Mouse (Mus musculus) spleen, adult 2 months (tissue): ENCODE measurements at regions not wholly inside any gene's neighbourhood (a gene's known extent, or its start where the extent isn't known, plus 50 kb on each side); places are given as distances from the start of the nearest gene placed in this dataset.

ENCODE experiments used
- DNase-seq, 2 experiments: peaks; one replicate each; pipeline versions ENCODE4 v3.0.0 to v3.0.0-alpha.2; 2012 to 2021; ENCODE audit warnings: low spot score in 2 of 2, low read depth in 1 of 2
- H3K27ac ChIP-seq: fragments of 200-500 bp; 2 replicates; pipeline ENCODE4 v1.5.1; 2012; ENCODE audit warnings: low read length, inconsistent platforms; ENCODE audit not compliant: insufficient read depth
- H3K27me3 ChIP-seq: fragments of 200-500 bp; 2 replicates; pipeline ENCODE4 v1.6.1; 2012; ENCODE audit warnings: mild to moderate bottlenecking, moderate library complexity, low read length, inconsistent platforms; ENCODE audit not compliant: control insufficient read depth, insufficient read depth
- H3K36me3 ChIP-seq: fragments of 200-500 bp; 2 replicates; pipeline ENCODE4 v1.6.1; 2012; ENCODE audit warnings: mild to moderate bottlenecking, low read length, inconsistent platforms; ENCODE audit not compliant: control insufficient read depth, insufficient read depth
- H3K4me1 ChIP-seq: fragments of 200-500 bp; 2 replicates; pipeline ENCODE4 v1.6.1; 2011; ENCODE audit warnings: inconsistent platforms; ENCODE audit not compliant: control insufficient read depth, insufficient read depth, insufficient read length
- H3K4me3 ChIP-seq: fragments of 200-500 bp; 2 replicates; pipeline ENCODE4 v1.5.1; 2011; ENCODE audit warnings: mild to moderate bottlenecking, inconsistent platforms; ENCODE audit not compliant: insufficient read depth, insufficient read length; ENCODE audit errors: extremely low read depth
- CTCF ChIP-seq: fragments of 200-500 bp; IDR thresholded peaks from 2 replicates; pipeline ENCODE4 v1.5.1; 2011; ENCODE audit warnings: mild to moderate bottlenecking, inconsistent platforms; ENCODE audit not compliant: insufficient read depth, insufficient read length, insufficient replicate concordance; ENCODE audit errors: extremely low read depth
- POLR2A ChIP-seq: fragments of 200-500 bp; IDR thresholded peaks from 2 replicates; pipeline ENCODE4 v1.6.1; 2011; ENCODE audit warnings: low read depth, low read length, inconsistent platforms
- WGBS: fragments of 180-500 bp; shearing (Covaris S2); methylation state at CpG from one replicate; pipeline ENCODE4 v1.1.7; 2018; 5-methylcytosine and 5-hydroxymethylcytosine counted together

GRCm38 (mm10) chr2:117021787-117022186, 99.4 kb upstream of the Spred1 start:
- 46% methylated on average over 6 of the region's 6 CpGs for WGBS
- H3K27ac ChIP-seq, result no peak overlapping the region
- H3K4me1 ChIP-seq, result no peaks in the 10 kb centered on the region
- no peak for DNase-seq
- no peak overlapping the region for H3K4me3 ChIP-seq
- H3K27me3 ChIP-seq, result no peaks in the 10 kb centered on the region
- no peak for TF ChIP-seq POLR2A
- no peak for TF ChIP-seq CTCF
- H3K36me3 ChIP-seq, result no peaks in the 10 kb centered on the region

- Histone ChIP-seq H3K27me3 (no peaks in the 10 kb centered on the region), H3K27ac (no peak overlapping the region), H3K4me3 (no peak overlapping the region), H3K4me1 (no peaks in the 10 kb centered on the region), H3K36me3 (no peaks in the 10 kb centered on the region)
- no peak for DNase-seq
- TF ChIP-seq POLR2A, result no peak
- TF ChIP-seq CTCF, result no peak
- WGBS, result 96% methylated on average over 1 of the region's 1 CpGs
Observed at GRCm38 (mm10) chr2:117023436-117023835, 97.7 kb upstream of the Spred1 start.

- no peaks in the 10 kb centered on the region for H3K36me3 ChIP-seq
- H3K4me3 ChIP-seq, result no peak overlapping the region
- no peak for TF ChIP-seq POLR2A
- no peak for TF ChIP-seq CTCF
- 70% methylated on average over 4 of the region's 4 CpGs for WGBS
- no peaks in the 10 kb centered on the region for H3K27me3 ChIP-seq
- no peaks in the 10 kb centered on the region for H3K4me1 ChIP-seq
- DNase-seq, result no peak
- no peak overlapping the region for H3K27ac ChIP-seq
Observed at GRCm38 (mm10) chr2:117027071-117027470, 94.1 kb upstream of the Spred1 start.

- no peak for DNase-seq
- no peak overlapping the region for H3K27ac ChIP-seq
- H3K4me3 ChIP-seq, result no peak overlapping the region
- no peak for TF ChIP-seq POLR2A
- TF ChIP-seq CTCF, result no peak
- no peaks in the 10 kb centered on the region for H3K36me3 ChIP-seq
- no peaks in the 10 kb centered on the region for H3K4me1 ChIP-seq
- WGBS, result 90% methylated on average over 6 of the region's 6 CpGs
- H3K27me3 ChIP-seq, result no peaks in the 10 kb centered on the region
Observed at GRCm38 (mm10) chr2:117028771-117029170, 92.4 kb upstream of the Spred1 start.

GRCm38 (mm10) chr2:117036197-117036872, 84.8 kb upstream of the Spred1 start:
- Histone ChIP-seq H3K36me3 (no peaks in the 10 kb centered on the region), H3K4me3 (no peak overlapping the region), H3K27me3 (no peaks in the 10 kb centered on the region), H3K4me1 (no peaks in the 10 kb centered on the region), H3K27ac (no peak overlapping the region)
- TF ChIP-seq POLR2A (no peak), CTCF (no peak)
- WGBS, result 79% methylated on average over 8 of the region's 8 CpGs
- no peak for DNase-seq

GRCm38 (mm10) chr2:117040211-117040610, 81.0 kb upstream of the Spred1 start:
- TF ChIP-seq POLR2A, result no peak
- no peak for TF ChIP-seq CTCF
- WGBS, result 84% methylated on average over 3 of the region's 3 CpGs
- Histone ChIP-seq H3K36me3 (no peaks in the 10 kb centered on the region), H3K27ac (no peak overlapping the region), H3K4me1 (no peaks in the 10 kb centered on the region), H3K27me3 (no peaks in the 10 kb centered on the region; the same call in 1 of the 2 replicates), H3K4me3 (no peak overlapping the region)
- no peak for DNase-seq

- no peak overlapping the region for H3K4me3 ChIP-seq
- DNase-seq, result no peak
- H3K27ac ChIP-seq, result no peak overlapping the region
- WGBS, result 86% methylated on average over 7 of the region's 7 CpGs
- no peaks in the 10 kb centered on the region for H3K36me3 ChIP-seq
- no peak for TF ChIP-seq CTCF
- no peak for TF ChIP-seq POLR2A
- H3K27me3 ChIP-seq, result no peaks in the 10 kb centered on the region; the same call in 1 of the 2 replicates
- H3K4me1 ChIP-seq, result no peaks in the 10 kb centered on the region
Observed at GRCm38 (mm10) chr2:117043831-117044230, 77.3 kb upstream of the Spred1 start.
